Mouse (Mus musculus): ENCODE data around the gene Crybb3. TPM values are rescaled to one million over a fixed set of nuclear protein-coding genes. Genes with fewer than 3 reads are reported as not detected.
"Not testable (repeated sequence)": the region's sequence is repeated elsewhere in the genome, so short reads cannot be mapped to it uniquely, and the experiment has no call there.

Crybb3 gene
- total RNA-seq (2022): 1 to 10 TPM in 2 of 4 experiments, under 1 TPM in 1, not detected in 1; 0.84 to 2.6 (median 2.3) TPM

DNA sequence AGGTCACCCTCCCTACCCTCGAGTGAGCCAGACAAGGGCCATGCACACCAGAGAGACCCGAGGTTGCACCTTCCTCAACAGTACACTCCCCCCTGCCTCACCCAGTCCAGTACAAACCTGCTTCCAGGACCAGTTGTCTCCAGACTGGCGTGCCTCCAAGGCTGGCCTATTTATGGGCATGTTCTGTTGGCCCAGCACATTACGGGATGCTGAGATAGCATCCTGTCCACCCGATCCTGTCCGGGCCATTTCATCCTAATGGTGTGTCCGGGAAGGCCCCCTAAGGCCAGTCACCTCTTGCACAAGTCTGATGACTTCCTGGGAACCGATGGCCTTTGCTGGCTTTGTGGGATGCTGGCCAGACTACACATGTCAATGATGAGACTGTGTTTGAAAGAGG is at the start of gene Crybb3:
Gene Crybb3, minus strand, starts transcription at position 146 of the 400 bp plus-strand sequence.
- DNase-seq: no peak

- no peak for DNase-seq
Measured at GRCm38 (mm10) chr5:113128426-113128825, 47.0 kb upstream of the Crybb3 start.

GRCm38 (mm10) chr5:113126476-113126875 is 45.1 kb upstream of the Crybb3 start:
- no peak for DNase-seq

- DNase-seq: no peak
Measured at GRCm38 (mm10) chr5:113123693-113124092, 42.3 kb upstream of the Crybb3 start.

DNA sequence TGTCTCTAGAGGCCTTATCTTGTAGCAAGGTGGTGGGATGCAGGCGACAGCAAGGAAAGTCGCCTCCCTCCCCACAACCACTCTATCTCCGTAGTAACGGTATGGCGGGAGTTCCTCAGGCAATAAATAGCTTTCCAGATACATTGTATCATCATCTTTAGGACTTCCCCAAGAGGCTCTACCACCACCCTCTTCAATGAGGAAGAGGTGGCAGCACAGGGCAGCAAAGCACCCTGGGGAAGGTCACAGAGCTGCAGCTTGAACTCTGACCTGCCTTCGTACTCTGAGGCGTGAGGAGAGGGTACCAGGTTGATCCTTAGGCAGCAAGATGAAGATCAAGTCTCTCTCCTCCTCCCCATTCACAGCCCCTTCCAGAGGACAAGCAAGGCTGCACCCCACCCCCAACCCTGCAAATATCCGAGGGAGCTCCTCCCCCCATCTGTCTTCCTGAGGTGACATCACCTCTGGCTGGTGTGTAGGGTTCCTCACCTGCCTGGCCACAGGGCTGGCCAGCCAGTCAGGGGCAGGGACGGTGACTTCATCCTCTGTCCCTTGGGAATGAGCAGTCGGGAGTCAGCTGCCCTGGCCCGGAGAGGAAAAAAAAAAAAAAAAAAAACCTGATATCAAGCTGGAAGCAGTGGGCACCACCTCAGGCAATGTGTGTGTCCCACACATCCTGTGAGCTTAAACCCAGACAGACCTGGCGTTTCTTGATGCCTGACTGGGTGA is 41.1 kb upstream of the Crybb3 start:
- DNase-seq: no peak

GRCm38 (mm10) chr5:113121591-113121875 is 40.1 kb upstream of the Crybb3 start:
- DNase-seq: no peak

DNA sequence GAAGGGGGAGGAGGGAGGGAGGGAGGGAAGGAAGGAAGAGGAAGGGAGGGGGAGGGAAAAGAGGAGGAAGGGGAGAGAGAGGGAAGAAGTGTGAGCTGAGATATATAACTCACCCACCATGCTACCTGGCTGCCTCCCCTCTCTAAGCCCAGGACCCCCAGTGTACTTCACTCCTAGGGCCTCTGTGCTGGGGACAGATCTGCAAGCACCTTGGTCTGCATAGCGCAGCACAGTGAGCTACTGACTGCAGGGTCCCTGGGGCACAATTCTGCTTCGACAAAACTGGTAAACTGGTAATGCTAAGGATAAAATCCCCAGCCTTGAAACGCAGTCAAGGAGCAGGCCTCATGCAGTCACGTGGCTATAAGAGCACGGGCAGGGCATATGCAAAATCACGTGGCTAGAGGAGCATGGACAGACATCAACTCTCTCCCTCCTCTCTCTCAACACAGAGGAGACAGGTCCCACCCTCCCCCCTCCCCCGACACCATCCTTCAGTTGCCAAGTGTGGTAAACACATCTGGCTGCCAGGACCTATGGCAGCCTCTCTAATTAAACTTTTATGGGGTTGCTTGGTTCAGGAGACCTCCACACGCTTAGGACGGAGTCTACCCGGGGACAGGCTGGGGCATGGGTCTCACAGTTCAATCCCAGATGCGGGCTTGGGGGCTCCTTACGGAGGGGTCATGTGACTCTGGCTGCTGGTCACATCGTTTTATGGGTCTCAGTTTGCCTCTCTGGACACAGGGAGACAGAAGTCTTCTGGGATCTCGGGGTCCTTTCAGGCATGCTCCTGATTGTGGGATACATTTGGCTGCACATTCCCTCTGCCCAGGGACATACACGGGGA is 39.6 kb upstream of the Crybb3 start:
- no peak for DNase-seq

- no peak for DNase-seq
Measured at GRCm38 (mm10) chr5:113119861-113120465, 38.6 kb upstream of the Crybb3 start.

DNA sequence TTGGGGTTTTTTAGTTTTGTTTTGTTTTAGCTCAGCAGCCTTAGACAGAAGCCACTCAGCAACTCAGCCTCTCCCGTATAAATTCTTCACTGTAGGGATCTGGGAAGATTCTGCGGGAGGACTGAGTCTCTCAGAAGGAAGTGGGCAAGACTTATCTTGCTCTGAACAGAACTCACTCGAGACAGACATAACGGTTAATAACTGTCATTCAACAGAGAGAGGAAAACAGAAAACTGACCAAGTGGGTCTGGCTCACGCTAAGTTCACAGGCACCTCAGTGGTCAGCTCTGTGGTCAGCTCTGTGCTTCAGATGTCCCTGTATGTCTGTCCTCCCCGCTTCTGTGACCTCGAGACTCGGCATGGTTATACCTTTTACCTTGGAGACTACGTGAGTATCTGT is 37.9 kb upstream of the Crybb3 start:
- no peak for DNase-seq

DNA sequence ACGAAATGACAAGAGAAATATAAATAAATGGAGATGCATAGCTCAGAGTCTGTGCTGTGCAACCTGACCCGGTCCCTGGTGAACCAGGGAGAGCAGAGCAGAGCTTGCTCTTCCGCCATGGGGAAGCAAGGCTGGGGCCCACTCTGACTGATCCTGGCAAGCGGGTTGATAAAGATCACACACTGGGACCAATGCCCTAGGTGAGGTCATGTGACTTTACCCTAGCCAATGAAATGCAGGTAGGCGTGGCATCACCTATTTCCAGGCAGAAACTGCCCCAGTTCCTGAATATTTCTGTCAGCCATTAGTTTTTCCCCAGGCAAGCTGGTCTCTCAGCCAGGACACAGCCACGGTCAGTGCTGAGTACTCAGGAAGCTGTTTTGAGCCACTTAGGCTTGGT is 37.3 kb upstream of the Crybb3 start:
- no peak for DNase-seq

GRCm38 (mm10) chr5:113117361-113117760 is 36.0 kb upstream of the Crybb3 start:
- no peak for DNase-seq

- no peak for DNase-seq
Measured at GRCm38 (mm10) chr5:113115896-113116295, 34.5 kb upstream of the Crybb3 start.

DNA sequence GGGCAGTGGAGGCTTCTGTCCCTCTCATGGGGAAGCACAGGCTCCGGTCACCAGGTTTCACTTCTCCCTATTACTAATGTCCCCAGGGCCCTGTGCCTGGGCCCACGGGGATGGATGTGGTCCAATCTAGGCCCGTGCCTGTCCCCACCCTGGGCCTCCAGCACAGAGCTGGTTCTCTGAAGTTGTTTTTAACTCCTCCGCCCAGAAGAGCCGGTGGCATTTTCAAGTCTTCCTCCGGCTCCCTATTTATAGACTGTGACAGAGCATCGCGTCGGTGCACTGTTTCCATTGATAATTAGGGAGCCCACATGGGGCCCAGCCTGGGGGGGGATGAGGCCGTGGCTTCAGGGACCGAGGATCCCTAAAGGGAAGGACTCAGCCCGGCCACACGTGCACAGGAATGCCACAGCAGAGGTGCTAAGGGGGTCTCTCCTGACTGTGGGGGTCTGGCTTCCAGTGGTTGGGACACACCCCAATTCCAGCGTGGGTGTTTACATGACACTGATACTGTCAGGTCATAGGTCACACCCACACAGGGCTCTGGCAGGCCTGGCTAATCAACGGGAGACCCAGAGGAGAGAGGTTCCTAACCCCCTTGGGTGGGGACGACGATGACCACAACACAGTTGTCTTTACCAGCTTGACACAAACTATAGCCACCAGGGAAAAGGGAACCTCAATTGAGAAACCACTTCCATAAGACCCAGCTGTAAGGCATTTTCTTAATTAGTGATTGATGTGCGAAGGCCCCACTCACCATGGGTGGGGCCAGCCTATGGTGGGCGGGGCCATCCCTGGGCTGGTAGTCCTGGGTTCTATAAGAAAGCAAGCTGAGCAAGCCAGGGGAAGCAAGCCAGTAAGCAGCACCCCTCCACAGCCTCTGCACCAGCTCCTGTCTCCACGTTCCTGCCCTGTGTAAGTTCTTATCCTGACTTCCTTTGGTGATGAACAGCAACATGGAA is 33.2 kb upstream of the Crybb3 start:
- DNase-seq: no peak

DNA sequence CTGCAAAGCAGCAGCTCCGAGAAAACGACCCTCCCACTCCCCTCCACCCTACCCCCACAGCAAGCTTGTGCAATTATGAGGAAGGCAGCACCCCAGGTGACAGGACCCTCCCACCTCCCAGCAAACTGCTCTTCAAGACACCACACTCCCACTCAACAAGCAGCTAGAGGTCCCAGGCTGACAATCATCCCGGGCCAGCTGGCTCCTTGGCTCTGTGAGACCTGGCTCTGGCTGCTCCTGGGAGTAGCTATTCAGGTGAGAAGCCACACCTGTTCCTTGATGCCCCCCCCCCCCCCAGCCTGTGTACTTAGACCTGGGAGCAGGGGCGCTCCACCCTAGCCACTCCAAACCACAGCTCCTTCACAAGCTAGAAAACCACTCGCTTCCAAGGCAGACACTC is 31.7 kb upstream of the Crybb3 start:
- DNase-seq: no peak

DNA sequence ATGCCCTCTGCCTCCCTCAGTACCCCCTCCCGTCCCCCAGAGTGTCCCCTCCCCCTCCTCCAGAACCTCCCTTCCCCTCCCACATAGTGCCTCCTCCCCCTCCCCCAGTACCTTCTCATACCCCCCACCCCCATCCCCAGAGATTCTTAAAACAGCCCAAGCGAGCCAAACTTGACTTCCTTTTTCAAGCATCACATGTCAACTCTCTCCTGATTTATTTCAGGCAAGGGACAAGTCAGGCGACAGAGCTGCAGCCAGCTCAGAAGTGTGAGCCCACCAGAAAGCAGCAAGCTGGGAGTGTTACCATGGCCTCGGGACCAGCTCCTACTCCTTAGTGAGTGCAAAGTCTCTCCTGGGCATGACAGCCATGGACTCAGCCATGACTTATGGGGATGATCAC is 30.0 kb upstream of the Crybb3 start:
- no peak for DNase-seq

- DNase-seq: no peak
Measured at GRCm38 (mm10) chr5:113110929-113111328, 29.5 kb upstream of the Crybb3 start.

DNA sequence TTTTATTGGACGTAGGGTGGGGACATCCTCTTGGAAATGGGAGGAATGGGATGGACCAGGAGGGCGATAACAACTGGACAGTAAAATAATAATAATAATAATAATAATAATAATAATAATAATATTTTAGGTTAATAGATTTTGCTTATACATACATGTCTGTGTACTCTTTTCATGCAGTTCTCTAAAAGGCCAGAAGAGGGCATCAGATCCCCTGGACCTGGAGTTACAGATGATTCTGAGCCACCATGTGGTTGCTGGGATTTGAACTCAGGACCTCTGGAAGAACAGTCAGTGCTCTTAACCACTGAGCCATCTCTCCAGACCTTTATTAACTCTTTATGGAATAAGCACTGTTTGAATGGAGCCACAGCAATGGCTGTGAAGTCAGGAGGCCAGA is 28.3 kb upstream of the Crybb3 start:
- not testable (repeated sequence) for DNase-seq

GRCm38 (mm10) chr5:113108165-113108764 is 26.9 kb upstream of the Crybb3 start:
- no peak for DNase-seq

- DNase-seq: peak; percentile 22
Measured at GRCm38 (mm10) chr5:113107709-113108108, 26.3 kb upstream of the Crybb3 start.

DNA sequence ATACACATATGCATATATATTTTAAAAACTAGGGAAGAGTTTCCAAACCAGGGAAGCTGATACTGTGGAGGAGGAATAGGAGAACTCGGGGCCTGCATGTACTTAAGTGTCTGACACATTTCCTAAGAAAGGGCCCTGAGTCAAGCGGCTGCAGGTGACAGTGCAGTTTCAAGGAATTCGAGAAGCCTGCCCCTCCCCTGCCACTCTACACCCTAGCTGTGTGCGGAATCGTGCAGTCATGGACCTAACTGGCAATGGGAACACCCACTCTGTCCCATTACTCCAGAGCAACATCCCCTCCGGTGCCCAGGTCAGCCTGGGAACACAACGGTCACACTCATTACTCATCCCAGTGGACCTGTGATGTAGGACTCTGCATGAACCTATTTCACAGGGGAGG is 25.2 kb upstream of the Crybb3 start:
- no peak for DNase-seq

DNA sequence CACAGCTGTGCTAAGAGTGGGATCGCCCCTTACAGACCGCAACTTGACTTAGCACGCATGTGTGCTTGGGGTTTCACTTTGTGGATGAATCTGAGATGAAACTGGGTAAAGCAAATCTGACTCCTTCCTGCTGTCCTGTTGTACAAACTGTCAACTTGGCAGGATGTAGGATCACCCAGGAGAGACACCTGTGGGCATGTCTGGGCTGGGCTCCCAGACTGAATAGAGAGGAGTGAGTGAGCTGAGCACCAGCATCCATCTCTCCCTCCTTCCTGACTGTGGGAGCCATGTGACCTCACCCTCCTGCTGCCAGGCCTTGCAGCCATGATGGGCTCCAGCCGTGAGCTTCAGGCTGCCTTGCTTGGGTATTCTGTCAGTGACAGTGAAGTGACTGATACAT is 24.1 kb upstream of the Crybb3 start:
- no peak for DNase-seq

GRCm38 (mm10) chr5:113105035-113105434 is 23.7 kb upstream of the Crybb3 start:
- DNase-seq: no peak
